Mouse (Mus musculus): ENCODE data around the gene Snrk.

The Snrk gene

DNA sequence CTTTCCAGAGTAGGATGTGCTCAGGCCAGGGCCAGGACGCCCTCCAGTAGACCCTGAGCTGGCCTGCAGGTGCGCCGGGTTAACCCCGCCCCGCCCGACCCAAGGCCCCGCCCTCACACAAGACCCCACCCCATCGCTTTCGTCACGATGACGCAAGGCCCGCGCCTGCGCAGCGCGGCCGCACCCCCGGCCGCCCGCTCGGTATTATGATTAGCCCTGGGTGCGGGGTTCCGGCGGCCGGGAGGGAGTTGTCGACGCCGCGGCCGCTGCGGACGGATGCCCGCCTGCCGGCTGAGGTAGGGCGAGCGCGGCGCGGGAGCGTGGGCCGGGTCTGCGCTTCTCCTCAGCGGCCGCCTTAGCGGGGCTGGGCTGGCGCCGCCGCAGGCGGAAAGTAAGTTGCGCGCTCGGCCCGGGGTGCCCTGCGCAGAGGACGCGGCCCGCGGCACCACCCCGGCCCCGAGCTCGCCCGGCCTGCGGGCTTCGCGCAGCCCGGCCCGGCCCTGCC, at the start of gene Snrk:
Snrk (plus strand) TSS at position 155 of the 505 bp plus-strand sequence.
- DNase-seq (ENCODE audit: low spot score in 2 of 2): peak; percentile 78 to 83

DNA sequence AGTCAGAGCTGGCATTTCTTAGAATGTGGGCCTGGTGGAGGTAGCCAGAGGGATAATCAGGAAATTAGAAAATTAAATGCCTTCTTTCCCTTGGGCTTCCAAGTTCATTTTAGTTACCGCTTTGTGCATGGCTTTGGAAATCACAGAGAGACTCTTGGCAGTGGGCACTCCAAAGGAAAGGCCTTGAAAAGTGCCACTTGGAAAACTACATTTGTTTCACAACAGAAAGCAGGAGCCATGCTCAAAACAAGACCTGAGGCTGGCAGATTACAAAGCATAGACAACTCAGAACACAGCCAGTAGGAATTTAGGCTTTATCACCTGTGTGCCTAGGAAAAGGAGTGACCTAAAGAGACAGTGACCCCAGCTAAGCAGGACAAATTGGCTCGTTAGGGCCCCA, 49.4 kb upstream of the Snrk start:
- no peak for DNase-seq (ENCODE audit: low spot score in 2 of 2)

GRCm38 (mm10) chr9:122069560-122070174, 47.4 kb upstream of the Snrk start:
- no peak for DNase-seq (ENCODE audit: low spot score in 2 of 2)

DNA sequence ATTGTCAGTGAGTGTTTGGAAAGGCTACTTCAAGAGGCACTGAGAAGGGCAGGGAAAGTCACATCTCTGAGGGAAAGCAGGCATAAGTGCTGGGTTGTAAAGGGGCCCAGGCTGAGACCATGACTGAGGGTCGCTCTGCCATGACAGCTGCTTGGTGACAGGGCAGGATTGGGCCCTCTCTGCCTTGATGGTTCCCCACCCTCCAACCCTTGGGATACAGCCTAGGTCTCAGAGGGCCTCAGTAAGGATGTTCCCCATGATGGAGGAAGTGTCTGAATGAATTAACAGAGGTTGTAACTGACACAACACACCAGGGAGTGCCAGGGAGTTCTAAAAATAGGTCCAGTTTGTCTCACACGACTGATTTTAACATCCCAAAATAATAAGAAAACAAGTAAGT, 43.1 kb upstream of the Snrk start:
- DNase-seq (ENCODE audit: low spot score in 2 of 2): no peak

DNA sequence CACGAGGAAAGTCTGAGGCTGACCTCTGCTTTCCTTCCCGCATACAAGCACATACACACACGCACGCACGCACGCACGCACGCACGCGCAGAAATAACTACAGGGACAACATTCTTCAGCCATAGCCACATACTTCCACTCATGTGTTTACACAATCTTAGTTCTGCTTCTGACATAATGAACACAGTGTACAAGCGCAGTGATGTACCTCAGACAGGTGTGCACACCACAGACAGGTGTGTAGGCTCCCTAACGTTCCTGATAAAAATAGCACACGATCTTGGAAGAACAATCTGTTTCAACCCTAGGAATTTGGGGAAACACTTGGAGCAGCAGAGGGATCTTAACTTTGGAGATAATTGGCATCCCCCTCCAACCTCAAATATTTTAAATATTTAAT, 42.5 kb upstream of the Snrk start:
- no peak for DNase-seq (ENCODE audit: low spot score in 2 of 2)

DNA sequence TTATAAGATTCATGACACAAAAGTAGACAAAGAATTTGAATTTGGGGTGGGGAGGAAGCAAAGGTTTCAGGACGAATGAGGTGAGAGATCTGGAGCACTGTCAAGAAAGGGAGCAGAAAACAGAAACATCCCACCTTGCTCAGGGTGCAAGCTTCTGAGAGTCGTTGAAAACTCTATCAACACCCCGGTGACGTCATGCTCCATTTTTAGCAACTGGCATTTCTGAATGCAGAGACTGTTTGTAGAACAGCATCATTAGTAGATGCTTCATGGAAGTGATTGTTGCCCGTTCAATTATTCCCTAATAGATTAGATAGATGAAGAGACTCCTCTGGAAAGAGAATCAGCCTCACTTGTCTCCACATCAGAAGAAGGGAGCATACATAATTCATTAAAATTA, 38.6 kb upstream of the Snrk start:
- no peak for DNase-seq (ENCODE audit: low spot score in 2 of 2)

DNA sequence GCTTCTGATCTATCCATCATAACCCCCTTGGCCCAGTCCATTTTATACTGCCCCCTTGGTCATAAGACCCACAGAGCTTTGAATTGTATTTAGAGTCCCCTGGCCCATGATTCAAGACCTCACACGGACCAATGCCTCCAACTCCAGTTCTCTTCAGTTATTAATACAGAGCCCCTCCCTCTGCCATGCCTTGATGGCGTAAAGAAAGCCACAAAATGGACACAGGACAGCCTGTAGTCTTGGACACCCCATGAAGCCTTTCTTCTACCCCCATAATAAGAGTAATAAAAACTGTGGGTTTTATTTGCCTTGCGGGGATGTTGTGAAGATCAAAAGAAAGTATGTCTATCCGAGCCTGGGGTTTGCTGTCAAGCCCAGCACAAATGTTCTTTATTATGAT, 33.4 kb upstream of the Snrk start:
- no peak for DNase-seq (ENCODE audit: low spot score in 2 of 2)

- peak; percentile 4 to 18 for DNase-seq (ENCODE audit: low spot score in 2 of 2)
Observed at GRCm38 (mm10) chr9:122084175-122084574, 32.9 kb upstream of the Snrk start.

GRCm38 (mm10) chr9:122084636-122085035, 32.4 kb upstream of the Snrk start:
- no peak for DNase-seq (ENCODE audit: low spot score in 2 of 2)

DNA sequence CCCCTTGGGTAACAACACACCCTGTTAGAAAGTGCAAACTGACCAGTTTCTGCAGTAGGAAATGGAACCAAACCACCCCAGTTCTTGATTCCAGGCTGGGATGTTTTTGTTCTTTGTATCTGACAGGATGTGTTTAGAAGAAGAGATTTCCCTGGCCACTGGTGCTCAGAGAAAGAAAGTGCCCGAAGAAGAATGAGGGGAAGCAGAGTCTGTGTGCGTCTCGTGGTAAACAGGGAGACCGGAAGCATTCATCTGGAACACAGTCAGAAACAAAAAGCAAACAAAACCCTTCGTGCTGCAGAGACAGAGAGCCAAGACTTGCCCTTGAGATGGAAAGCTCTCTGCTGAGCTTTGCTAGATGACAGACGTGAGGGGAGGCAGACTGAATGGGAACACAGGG, 32.0 kb upstream of the Snrk start:
- peak in 1 of 2 experiments; percentile 11 for DNase-seq (ENCODE audit: low spot score in 2 of 2)

DNA sequence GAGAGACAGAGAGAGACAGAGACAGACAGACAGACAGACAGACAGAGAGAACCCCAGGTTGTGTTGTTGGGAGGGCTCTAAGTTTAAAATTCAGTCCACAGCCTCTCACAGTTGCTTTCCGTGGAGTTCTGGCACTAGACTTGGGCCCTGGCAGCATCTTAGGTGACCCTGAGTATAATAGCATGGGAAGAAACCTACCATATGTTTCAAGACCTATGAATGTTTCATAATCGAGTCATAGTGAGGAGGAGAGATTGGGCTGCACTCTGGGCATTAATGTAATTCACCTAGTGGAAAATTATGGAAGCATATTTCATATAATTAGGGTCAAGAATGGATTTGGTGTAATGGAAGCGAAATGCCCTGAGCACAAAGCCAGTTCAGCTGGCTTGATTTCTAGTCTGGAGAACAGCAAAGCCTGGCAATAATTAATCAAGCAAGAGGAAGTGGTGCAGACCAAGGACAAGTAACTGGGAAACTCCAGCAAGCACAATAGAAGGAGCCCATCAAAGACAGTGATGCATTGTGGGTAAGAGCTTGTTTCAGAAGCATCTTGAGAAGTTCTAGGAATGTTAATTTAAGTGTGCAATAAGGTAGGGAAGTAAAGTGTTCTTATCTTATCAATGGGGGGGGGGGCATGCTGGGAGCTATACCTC, 31.4 kb upstream of the Snrk start:
- no peak for DNase-seq (ENCODE audit: low spot score in 2 of 2)

- DNase-seq (ENCODE audit: low spot score in 2 of 2): no peak
Observed at GRCm38 (mm10) chr9:122087086-122087485, 30.0 kb upstream of the Snrk start.

DNA sequence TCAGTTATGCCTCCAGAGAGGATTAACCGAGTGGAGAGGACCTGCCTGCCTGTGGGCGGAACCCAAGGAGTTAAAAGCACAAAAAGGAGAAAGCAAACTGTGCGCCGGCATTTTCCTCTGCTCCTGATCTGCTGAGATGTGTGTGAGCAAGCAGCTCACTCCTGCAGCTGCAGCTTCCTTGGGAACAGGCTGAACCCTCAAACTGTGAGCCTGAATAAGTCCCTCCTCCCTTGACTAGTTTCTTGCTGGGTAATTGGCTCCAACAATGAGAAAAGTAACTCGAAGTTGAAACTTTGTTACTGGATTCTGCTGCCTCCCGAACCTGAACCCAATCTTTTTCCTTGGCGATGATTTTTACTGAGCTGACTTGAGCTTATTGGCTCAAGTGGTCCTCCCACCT, 25.9 kb upstream of the Snrk start:
- DNase-seq (ENCODE audit: low spot score in 2 of 2): no peak

- DNase-seq (ENCODE audit: low spot score in 2 of 2): no peak
Observed at GRCm38 (mm10) chr9:122091782-122092228, 25.3 kb upstream of the Snrk start.

DNA sequence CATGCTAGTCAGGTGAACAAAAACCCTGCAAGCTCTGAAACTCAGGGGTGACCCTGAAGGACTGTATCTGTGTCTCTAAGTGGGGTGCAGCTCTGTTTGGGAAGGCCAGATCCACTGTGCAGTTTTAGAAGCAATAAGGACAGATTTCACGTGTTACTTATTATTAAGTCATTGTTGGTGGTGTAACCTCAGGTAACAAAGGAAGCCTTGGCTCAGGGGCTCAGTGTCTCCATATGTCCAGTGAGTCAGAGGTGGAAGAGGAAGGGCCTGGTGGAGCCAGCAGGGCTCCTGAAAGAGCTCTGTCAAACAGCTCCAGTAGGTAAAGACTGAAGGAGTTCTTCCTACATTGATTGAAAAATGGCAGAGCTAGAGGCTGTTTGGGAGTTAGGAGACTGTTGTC, 22.9 kb upstream of the Snrk start:
- DNase-seq (ENCODE audit: low spot score in 2 of 2): no peak

- no peak for DNase-seq (ENCODE audit: low spot score in 2 of 2)
Observed at GRCm38 (mm10) chr9:122096822-122097511, 20.1 kb upstream of the Snrk start.

DNA sequence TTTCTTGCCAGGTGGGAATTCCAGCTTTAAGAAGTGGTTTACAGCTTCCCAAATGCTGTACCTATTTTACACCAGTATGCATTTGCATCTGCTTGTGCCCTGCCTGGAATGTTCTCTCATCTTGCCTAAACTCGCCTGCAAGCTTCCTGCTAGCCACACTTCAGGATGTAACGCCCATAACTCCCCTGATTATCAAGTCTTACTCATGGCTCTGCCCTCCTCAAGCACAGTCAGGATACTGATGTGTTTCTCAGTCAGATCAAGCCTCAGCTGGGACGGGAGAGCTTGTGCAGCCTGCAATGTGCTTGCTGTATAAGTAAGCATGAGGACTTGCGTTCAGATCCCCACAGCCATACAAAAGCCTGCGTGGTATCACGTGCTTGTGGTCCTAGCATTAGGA, 19.5 kb upstream of the Snrk start:
- DNase-seq (ENCODE audit: low spot score in 2 of 2): no peak

DNA sequence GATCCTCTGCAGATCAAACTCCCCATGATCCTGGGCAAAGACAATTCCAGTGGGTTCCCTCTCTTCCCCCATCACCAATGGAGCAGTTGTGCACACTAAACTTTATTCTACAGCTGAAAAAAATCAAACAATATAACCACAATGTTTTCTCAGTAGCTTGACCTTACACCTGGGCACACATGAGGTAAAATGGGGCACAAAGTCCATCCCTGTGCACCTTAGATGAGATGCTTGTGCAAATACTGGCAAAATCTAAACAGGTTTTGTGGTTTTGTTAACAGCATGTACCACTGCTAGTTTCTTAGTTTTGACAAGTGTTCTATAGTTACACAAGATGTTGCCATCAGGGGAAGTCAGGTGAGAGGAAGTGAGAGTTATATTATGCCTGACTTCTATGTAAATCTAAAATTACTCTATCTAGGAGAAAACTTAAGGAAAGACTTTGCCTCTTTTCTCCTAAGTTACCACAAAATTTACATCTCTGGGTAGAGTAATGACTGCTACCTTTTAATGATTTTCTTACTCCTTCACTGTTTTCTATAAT, 16.4 kb upstream of the Snrk start:
- no peak for DNase-seq (ENCODE audit: low spot score in 2 of 2)

GRCm38 (mm10) chr9:122101196-122101595, 15.9 kb upstream of the Snrk start:
- no peak for DNase-seq (ENCODE audit: low spot score in 2 of 2)

DNA sequence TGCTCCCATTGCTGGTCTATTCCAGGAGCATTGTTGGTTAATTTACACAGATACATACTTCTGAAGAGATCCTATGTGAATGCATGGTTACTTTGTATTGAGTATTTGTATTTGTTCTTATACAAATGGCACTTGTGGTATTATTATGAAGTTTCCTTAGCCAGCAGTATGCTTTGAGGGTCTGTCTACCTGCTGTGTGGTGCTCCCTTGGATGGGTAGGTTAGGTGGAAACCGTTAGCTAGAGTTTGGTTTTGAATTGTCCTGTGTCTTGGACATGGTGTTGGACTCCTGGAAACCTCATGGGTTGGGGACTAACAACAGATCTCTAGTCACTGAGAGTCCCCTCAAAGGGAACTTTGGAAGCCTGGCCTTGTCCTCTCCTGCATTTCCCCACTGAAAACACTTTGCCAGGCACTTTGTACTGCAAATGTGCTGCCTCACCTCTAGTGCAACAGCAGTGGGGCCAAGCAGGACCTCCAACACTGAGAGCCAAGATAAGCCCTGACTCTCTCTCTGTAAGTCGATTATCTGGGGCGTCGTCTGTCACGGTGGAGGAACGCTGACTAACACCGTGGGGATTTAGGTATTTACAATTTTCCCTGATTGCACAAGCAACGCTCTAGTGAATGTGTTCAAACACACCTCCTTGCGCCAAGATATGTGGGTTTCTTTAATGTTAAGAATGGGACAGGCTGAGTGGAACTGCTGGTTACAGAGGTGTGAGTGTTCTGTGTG, 13.3 kb upstream of the Snrk start:
- DNase-seq (ENCODE audit: low spot score in 2 of 2): no peak

DNA sequence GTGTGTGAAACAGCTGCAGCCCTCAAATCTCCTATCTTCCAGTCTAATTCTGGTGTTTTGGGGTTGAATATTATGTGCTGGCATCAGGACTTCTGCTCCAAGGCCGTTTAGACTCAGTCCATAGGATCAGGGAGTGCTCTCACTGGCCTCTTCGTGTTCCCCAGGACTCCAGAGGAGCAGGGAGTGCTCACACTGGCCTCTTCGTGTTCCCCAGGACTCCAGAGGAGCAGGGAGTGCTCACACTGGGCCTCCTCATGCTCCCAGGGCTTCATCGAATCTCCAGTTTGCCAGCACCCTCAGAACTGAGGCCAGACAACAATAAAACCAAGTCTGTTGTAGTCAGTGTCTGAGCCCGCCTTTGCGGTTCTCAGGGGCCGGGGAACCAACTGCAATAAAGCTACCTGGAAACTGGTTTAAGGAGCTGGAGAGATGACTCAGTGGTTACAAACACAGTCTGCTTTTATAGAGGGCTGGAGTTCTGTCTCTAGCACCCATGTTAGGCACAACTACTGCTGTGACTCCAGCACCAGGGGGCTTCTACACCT, 12.7 kb upstream of the Snrk start:
- no peak for DNase-seq (ENCODE audit: low spot score in 2 of 2)
